In the genomic region with DNA sequence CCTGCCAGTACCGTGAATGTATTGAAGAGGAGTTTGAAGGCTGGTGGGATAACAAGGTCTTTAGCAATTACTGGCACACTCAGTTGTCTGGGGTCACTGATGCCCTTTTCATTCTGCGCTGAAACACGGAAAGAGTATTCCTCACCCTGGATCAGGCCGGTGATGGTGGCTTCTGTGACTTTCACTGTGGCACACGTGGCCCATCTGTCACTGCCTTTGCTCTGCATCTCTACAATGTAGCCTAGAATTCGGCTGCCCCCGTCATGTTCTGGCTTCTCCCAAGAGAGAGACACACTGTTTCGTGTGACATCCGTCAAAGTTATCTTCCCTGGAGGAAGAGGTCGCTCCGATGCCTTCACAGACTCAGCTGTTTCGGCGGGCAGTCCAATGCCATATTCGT, we compare ENCODE assay signal across 23 mouse cellular contexts.
"Had no signal": no experiment of that assay in that cellular context is flagged by ENCODE, and none has a peak within 500 bp of the region (broad histone marks: within the 10 kb centered on the region; RNA-seq: fewer than 3 reads in every experiment).

No protein-coding gene starts in this region.

- H3K4me1 ChIP-seq: embryonic facial prominence, embryonic 10.5 days; embryonic facial prominence, embryonic 12.5 days; embryonic facial prominence, embryonic 13.5 days; embryonic facial prominence, embryonic 15.5 days; forebrain, embryonic 10.5 days; forebrain, embryonic 12.5 days; forebrain, embryonic 13.5 days; forebrain, embryonic 15.5 days had no signal

- H3K36me3 ChIP-seq: embryonic facial prominence, embryonic 10.5 days; embryonic facial prominence, embryonic 12.5 days; embryonic facial prominence, embryonic 13.5 days; embryonic facial prominence, embryonic 15.5 days; forebrain, embryonic 10.5 days; forebrain, embryonic 12.5 days; forebrain, embryonic 15.5 days had no signal

- DNase-seq: cerebellum, adult 18-20 months; cerebellum, adult 2 months; cerebellum, adult 8-10 months; cerebellum, adult 9-10 months; cerebellum, adult 9-11 months; cerebellum, postnatal 10 days; cerebellum, postnatal 14 days; cerebellum, postnatal 25 days; cerebellum, postnatal 36 days; embryo, embryonic 11 days; forebrain, postnatal 0 days; gastrocnemius, postnatal 14 days; gastrocnemius, postnatal 25 days; heart, adult 18-20 months had no signal

- H3K9ac ChIP-seq: embryonic facial prominence, embryonic 12.5 days; embryonic facial prominence, embryonic 13.5 days; embryonic facial prominence, embryonic 15.5 days; forebrain, embryonic 12.5 days; forebrain, embryonic 13.5 days; forebrain, embryonic 15.5 days; forebrain, postnatal 0 days had no signal

- H3K4me2 ChIP-seq: embryonic facial prominence, embryonic 12.5 days; embryonic facial prominence, embryonic 13.5 days; embryonic facial prominence, embryonic 15.5 days; forebrain, embryonic 12.5 days; forebrain, embryonic 13.5 days; forebrain, embryonic 15.5 days had no signal

- H3K27me3 ChIP-seq: embryonic facial prominence, embryonic 12.5 days; embryonic facial prominence, embryonic 13.5 days; embryonic facial prominence, embryonic 15.5 days; forebrain, embryonic 12.5 days; forebrain, embryonic 13.5 days; forebrain, embryonic 15.5 days had no signal

- H3K27ac ChIP-seq: embryonic facial prominence, embryonic 10.5 days; embryonic facial prominence, embryonic 12.5 days; embryonic facial prominence, embryonic 13.5 days; embryonic facial prominence, embryonic 15.5 days; forebrain, embryonic 10.5 days; forebrain, embryonic 12.5 days; forebrain, embryonic 13.5 days; forebrain, embryonic 15.5 days had no signal

- H3K4me3 ChIP-seq: embryonic facial prominence, embryonic 10.5 days; embryonic facial prominence, embryonic 12.5 days; embryonic facial prominence, embryonic 13.5 days; embryonic facial prominence, embryonic 15.5 days; erythroblast, embryonic 14.5 days; forebrain, embryonic 10.5 days; forebrain, embryonic 12.5 days; forebrain, embryonic 13.5 days; forebrain, embryonic 15.5 days had no signal
